8 mouse cellular contexts compared by ENCODE assay signal in the genomic region with DNA sequence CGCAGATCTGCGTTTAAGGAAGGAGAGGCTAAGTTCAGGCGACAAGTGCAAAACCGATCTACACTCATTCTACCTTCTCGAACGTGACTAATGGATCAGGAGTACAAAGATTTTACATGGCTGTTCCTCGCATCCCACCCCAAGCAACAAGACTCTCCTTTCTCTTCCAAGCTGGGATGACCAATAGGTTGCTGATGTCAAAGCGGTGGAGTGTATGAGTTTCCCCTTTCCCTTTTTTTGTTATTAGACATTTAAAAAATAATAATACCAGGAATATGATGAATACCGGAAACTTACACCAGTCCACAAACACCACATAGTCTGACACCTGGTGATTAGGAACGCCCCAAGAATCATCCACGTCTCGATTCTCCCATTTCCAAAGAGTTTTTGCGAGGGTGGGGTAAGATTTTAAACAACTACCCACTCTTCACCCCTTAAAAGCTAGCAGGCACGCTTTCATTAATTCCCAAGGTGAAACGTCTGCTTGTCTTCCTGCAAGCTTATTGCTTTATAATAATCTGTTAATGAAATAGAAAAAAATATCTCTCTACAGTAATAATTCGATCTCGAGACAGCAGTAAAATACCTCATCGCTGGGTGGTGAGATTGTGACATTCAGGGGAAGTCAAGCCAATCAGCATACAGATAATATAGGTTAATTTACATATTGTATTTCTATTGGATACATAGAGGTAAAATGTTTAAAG. TPM values are rescaled to one million over a fixed set of nuclear protein-coding genes. Genes with fewer than 3 reads are reported as not detected.
DNase-seq lines count a peak whose midpoint lies in the region; ATAC-seq and TF ChIP-seq lines count a peak whose summit lies in the region.

A gene (minus strand): TSS at position 598 of the 710 bp plus-strand sequence.

- peak within 1 kb of the TSS; percentile 84 for H3K4me2 ChIP-seq in lung, embryonic 14.5 days

- DNase-seq in lung, embryonic 14.5 days = peak; percentile 32
- no peak for DNase-seq in lung, postnatal 36 days
- peak; percentile 17 for DNase-seq in forelimb bud, embryonic 11.5 days (ENCODE audit: low read depth, low spot score)
- DNase-seq in layer of hippocampus, adult 9-11 months = peak; percentile 30
- DNase-seq in midbrain, embryonic 10.5 days (ENCODE audit: low spot score) = peak; percentile 22
- no peak for DNase-seq in thymus, adult 18-20 months
- no peak for DNase-seq in spleen, postnatal 36 days (ENCODE audit: low spot score in 2 of 2)

- 33% methylated on average over 18 of the region's 18 CpGs for WGBS in lung, embryonic 14.5 days
- WGBS in midbrain, embryonic 10.5 days = 50% methylated on average over 18 of the region's 18 CpGs

- no peak for TF ChIP-seq CTCF in lung, embryonic 14.5 days (IDR thresholded peaks at IDR 0.05; ENCODE audit: low read depth)

- no peaks in the 10 kb centered on the region for H3K9me3 ChIP-seq in lung, embryonic 14.5 days (ENCODE audit: low read depth, low read length)
- no peaks in the 10 kb centered on the region for H3K9me3 ChIP-seq in midbrain, embryonic 10.5 days (replicated peaks)

- H3K36me3 ChIP-seq in lung, embryonic 14.5 days (ENCODE audit: insufficient read depth) = no peaks in the 10 kb centered on the region
- H3K36me3 ChIP-seq in midbrain, embryonic 10.5 days = no peaks in the 10 kb centered on the region

- peak within 1 kb of the TSS; percentile 83 for H3K9ac ChIP-seq in lung, embryonic 14.5 days

- no peaks in the 10 kb centered on the region for H3K4me1 ChIP-seq in lung, embryonic 14.5 days (ENCODE audit: insufficient read depth)
- no peaks in the 10 kb centered on the region; the same call in 1 of the 2 replicates for H3K4me1 ChIP-seq in brown adipose tissue, adult 24 weeks (ENCODE audit: control insufficient read depth, insufficient read depth, insufficient read length, low read length)
- H3K4me1 ChIP-seq in midbrain, embryonic 10.5 days = peaks cover 28% of the 10 kb centered on the region

- H3K27me3 ChIP-seq in lung, embryonic 14.5 days (ENCODE audit: insufficient read depth, low read length) = no peaks in the 10 kb centered on the region
- peaks cover 12% of the 10 kb centered on the region; the same call in 1 of the 2 replicates for H3K27me3 ChIP-seq in midbrain, embryonic 10.5 days (ENCODE audit: low read depth, poor library complexity, severe bottlenecking)

- ATAC-seq in lung, embryonic 14.5 days (ENCODE audit: insufficient read depth) = no peak

- H3K27ac ChIP-seq in lung, embryonic 14.5 days (ENCODE audit: low read depth) = peak within 1 kb of the TSS; percentile 91
- no peak within 1 kb of the TSS for H3K27ac ChIP-seq in brown adipose tissue, adult 24 weeks (replicated peaks; ENCODE audit: low read depth, low read length)
- peak within 1 kb of the TSS; percentile 91 for H3K27ac ChIP-seq in midbrain, embryonic 10.5 days (replicated peaks)

- H3K4me3 ChIP-seq in lung, embryonic 14.5 days (ENCODE audit: low read depth, low read length) = peak within 1 kb of the TSS; percentile 58
- H3K4me3 ChIP-seq in brown adipose tissue, adult 24 weeks (ENCODE audit: insufficient read depth, low read depth, low read length) = peak within 1 kb of the TSS; percentile 56
- H3K4me3 ChIP-seq in midbrain, embryonic 10.5 days = peak within 1 kb of the TSS; percentile 60

RNA-seq across cellular contexts. Expression of the gene that starts here (rescaled TPM):
- 5.0 and 5.6 TPM in 2 replicates for polyA plus RNA-seq in lung, embryonic 14.5 days (2014; fragmentation: Nextera tagmentation; extraction: Ambion mirVana)
- polyA plus RNA-seq in brown adipose tissue, adult 24 weeks (2012; ENCODE audit: insufficient read depth, insufficient read length, missing spikeins) = not detected in 2 replicates
- polyA plus RNA-seq in midbrain, embryonic 10.5 days (2016; fragmentation: Nextera tagmentation; extraction: Ambion mirVana) = 9.3 and 17.2 TPM in 2 replicates

Comparison
In these comparisons a context has a peak if more than half of its experiments do, and no peak if none do; other contexts are left out.
1. DNase-seq: peak in lung, embryonic 14.5 days (single experiment), forelimb bud, embryonic 11.5 days (single experiment), layer of hippocampus, adult 9-11 months (single experiment) and midbrain, embryonic 10.5 days (single experiment); none in lung, postnatal 36 days (single experiment), thymus, adult 18-20 months (0 of 2) and spleen, postnatal 36 days (0 of 2).
2. Peak in every context shown above with its lines, with median percentiles within 50 percentile points of each other: H3K4me3 ChIP-seq.